Mouse (Mus musculus) ovary, adult 18-20 months (tissue): ENCODE measurements around the gene Gle1.
A peak's percentile ranks its signal among the peaks of the same experiment; 100 is the strongest.

Experiments
- DNase-seq: peaks from one replicate; pipeline ENCODE4 v3.0.0; 2022; ENCODE audit warnings: low spot score, mixed read lengths

Gle1 gene

GRCm38 (mm10) chr2:29964354-29965249 is 29.4 kb downstream of the Gle1 start:
- DNase-seq = peak; percentile 9

GRCm38 (mm10) chr2:29965250-29965843 is 30.1 kb downstream of the Gle1 start, which contains the start of gene Sptan1:
Gene Sptan1 (plus strand): TSS chr2:29965560.
- DNase-seq = peak; percentile 95

- peak; percentile 22 for DNase-seq
Measured at GRCm38 (mm10) chr2:29965906-29966305, 30.7 kb downstream of the Gle1 start.

GRCm38 (mm10) chr2:29966826-29967225 is 31.6 kb downstream of the Gle1 start:
- DNase-seq = no peak

- DNase-seq = no peak
Measured at GRCm38 (mm10) chr2:29967768-29968167, 32.5 kb downstream of the Gle1 start.

- no peak for DNase-seq
Measured at GRCm38 (mm10) chr2:29968638-29969037, 33.4 kb downstream of the Gle1 start.

- peak; percentile 57 for DNase-seq
Measured at GRCm38 (mm10) chr2:29971838-29972635, 36.8 kb downstream of the Gle1 start.

- no peak for DNase-seq
Measured at GRCm38 (mm10) chr2:29973525-29973924, 38.3 kb downstream of the Gle1 start.

GRCm38 (mm10) chr2:29977307-29977706 is 42.1 kb downstream of the Gle1 start:
- DNase-seq = no peak

- DNase-seq = no peak
Measured at GRCm38 (mm10) chr2:29980661-29981060, 45.4 kb downstream of the Gle1 start.

- DNase-seq = no peak
Measured at GRCm38 (mm10) chr2:29991962-29992361, 56.7 kb downstream of the Gle1 start.

GRCm38 (mm10) chr2:30009101-30009500 is 73.9 kb downstream of the Gle1 start:
- DNase-seq = no peak
